Mouse (Mus musculus) embryonic facial prominence, embryonic 14.5 days (tissue): ENCODE measurements around the gene Acbd6. TPM values are rescaled to one million over a fixed set of nuclear protein-coding genes. Genes with fewer than 3 reads are reported as not detected.

Experiments
- ATAC-seq: fragments of 200-750 bp; cut with Nextera tagmentation; 2 replicates; pipeline ENCODE4 v1.8.0; 2017; ENCODE audit warnings: low read depth, moderate number of reproducible peaks, moderate TSS enrichment
- DNase-seq: peaks from one replicate; pipeline ENCODE4 v3.0.0-alpha.2; 2015; ENCODE audit warnings: low spot score
- H3K27ac ChIP-seq: fragments of 300-500 bp; sonication (generic); replicated peaks from 2 replicates; pipeline ENCODE4 v1.5.1; 2014; ENCODE audit warnings: low read depth, mild to moderate bottlenecking, low read length, moderate library complexity
- H3K27me3 ChIP-seq: fragments of 300-500 bp; sonication (generic); replicated peaks from 2 replicates; pipeline ENCODE4 v1.6.1; 2014; ENCODE audit warnings: low read length; ENCODE audit not compliant: control insufficient read depth, insufficient read depth
- H3K36me3 ChIP-seq: fragments of 300-500 bp; sonication (generic); 2 replicates; pipeline ENCODE4 v1.6.1; 2014; ENCODE audit warnings: low read length, mixed read lengths; ENCODE audit not compliant: control insufficient read depth, insufficient read depth
- H3K4me1 ChIP-seq: fragments of 300-500 bp; sonication (generic); 2 replicates; pipeline ENCODE4 v1.6.1; 2014; ENCODE audit warnings: antibody characterized with exemption, low read length; ENCODE audit not compliant: control insufficient read depth, insufficient read depth
- H3K4me2 ChIP-seq: fragments of 300-500 bp; sonication (generic); 2 replicates; pipeline ENCODE4 v1.6.1; 2014; ENCODE audit warnings: low read depth, mild to moderate bottlenecking, low read length, moderate library complexity, mixed read lengths
- H3K4me3 ChIP-seq: fragments of 300-500 bp; sonication (generic); 2 replicates; pipeline ENCODE4 v1.5.1; 2014; ENCODE audit warnings: low read depth, mild to moderate bottlenecking, low read length
- H3K9ac ChIP-seq: fragments of 300-500 bp; sonication (generic); 2 replicates; pipeline ENCODE4 v1.6.1; 2014; ENCODE audit warnings: low read depth, mild to moderate bottlenecking, low read length, moderate library complexity, mixed read lengths
- H3K9me3 ChIP-seq: fragments of 300-500 bp; sonication (generic); 2 replicates; pipeline ENCODE4 v1.6.1; 2016; ENCODE audit warnings: low read length; ENCODE audit not compliant: control insufficient read depth
- WGBS: fragments of 180-500 bp; shearing (Covaris S2); extraction: QIAGEN DNeasy Blood & Tissue Kit; methylation state at CpG from one replicate; pipeline ENCODE4 v1.1.7; 2014; 5-methylcytosine and 5-hydroxymethylcytosine counted together
- polyA plus RNA-seq: library from polyadenylated mRNA; unstranded; fragments of >200 nt; fragmentation: Nextera tagmentation; extraction: Ambion mirVana; gene quantifications from 2 replicates; pipeline ENCODE4 v1.2.1, GENCODE M21; 2014

The Acbd6 gene
- polyA plus RNA-seq, 1 experiment from 2014 or later = 72.7 TPM

- WGBS = 22% methylated on average over 12 of the region's 12 CpGs
Measured at GRCm38 (mm10) chr1:155527027-155527786, 30.7 kb upstream of the Acbd6 start.

DNA sequence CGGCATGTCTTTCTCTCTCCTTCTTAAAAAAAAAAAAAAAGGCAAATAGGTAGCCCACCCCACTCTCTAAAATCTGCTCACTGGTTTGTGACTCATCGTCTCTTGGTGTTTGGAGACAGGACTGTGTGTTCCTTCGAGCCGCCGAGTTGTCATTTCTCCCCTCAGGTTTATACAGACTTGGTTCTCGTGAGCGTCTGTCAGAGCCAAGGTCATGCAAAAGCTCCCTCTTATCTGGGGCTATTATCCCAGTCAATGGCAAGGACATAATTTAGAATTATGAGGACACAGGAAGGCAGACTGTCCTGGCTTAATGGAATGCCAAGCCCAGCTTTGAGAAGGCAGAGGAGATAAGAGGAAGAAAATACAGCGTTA, 30.1 kb upstream of the Acbd6 start:
- Histone ChIP-seq H3K9me3 (0 out of 2 replicates have a peak, but pooled peaks cover 5% of the 10 kb centered on the region), H3K36me3 (no peaks in the 10 kb centered on the region), H3K4me2 (no peak overlapping the region), H3K9ac (no peak overlapping the region), H3K27me3 (0 out of 2 replicates have a peak, but pooled peaks cover 3% of the 10 kb centered on the region), H3K4me3 (no peak overlapping the region), H3K4me1 (peaks cover 25% of the 10 kb centered on the region), H3K27ac (no peak overlapping the region)
- 35% methylated on average over 8 of the region's 8 CpGs for WGBS
- DNase-seq (no peak), ATAC-seq (no peak)

More at GRCm38 (mm10) chr1:155527027-155527786, 30.7 kb upstream of the Acbd6 start:
- Histone ChIP-seq H3K27me3 (0 out of 2 replicates have a peak, but pooled peaks cover 3% of the 10 kb centered on the region), H3K4me2 (no peak overlapping the region), H3K4me3 (no peak overlapping the region), H3K4me1 (peaks cover 25% of the 10 kb centered on the region), H3K36me3 (no peaks in the 10 kb centered on the region), H3K9ac (no peak overlapping the region), H3K9me3 (0 out of 2 replicates have a peak, but pooled peaks cover 5% of the 10 kb centered on the region), H3K27ac (no peak overlapping the region)
- peak; percentile 27; the same call in 1 of the 2 replicates for ATAC-seq
- no peak for DNase-seq

GRCm38 (mm10) chr1:155528405-155529119, 29.4 kb upstream of the Acbd6 start:
- DNase-seq (peak; percentile 52), ATAC-seq (peak; percentile 30; the same call in 1 of the 2 replicates)
- H3K27me3 ChIP-seq = 0 out of 2 replicates have a peak, but pooled peaks cover 3% of the 10 kb centered on the region

DNA sequence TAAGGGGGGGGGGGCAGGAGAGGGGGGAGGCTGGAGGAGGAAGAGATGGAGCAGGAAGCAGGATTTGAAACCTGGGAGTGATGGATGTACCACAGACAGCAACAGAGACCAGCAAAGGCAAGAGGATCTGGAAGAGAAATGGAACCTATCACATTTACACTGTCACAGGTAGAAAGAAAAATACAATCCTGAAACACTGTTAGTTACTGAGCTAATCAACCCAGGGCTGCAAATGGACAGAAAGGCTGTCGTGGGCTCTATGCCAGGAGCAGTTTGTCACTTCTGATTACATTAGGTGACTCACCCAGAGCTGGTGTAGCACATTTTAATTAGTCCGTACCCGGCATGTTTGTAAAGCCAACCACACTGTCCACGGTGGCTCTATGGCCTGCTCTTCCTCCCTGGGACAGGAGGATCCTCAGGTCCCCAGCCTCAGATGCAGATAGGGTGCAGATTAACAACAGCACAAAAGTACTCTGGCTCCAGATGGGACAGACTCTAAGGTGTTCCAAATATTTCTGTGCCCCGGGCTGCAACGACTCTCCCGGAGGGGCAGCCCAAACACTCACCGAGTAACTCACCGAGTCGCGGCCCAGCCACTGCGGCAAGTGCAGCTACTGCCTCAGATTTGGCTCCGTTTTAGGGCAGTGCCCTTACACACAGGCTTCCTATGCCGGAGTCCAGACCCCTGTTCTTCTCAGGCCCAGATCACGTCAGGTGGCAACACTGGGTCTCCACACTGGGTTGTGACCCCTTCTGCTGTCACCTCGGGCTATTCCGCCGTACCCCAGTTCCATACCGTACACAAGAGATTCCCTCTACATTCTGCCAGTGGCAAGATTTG, 28.6 kb upstream of the Acbd6 start:
- no peak for ATAC-seq
- Histone ChIP-seq H3K4me2 (no peak overlapping the region), H3K4me3 (no peak overlapping the region), H3K27me3 (0 out of 2 replicates have a peak, but pooled peaks cover 3% of the 10 kb centered on the region), H3K9ac (no peak overlapping the region), H3K27ac (no peak overlapping the region), H3K9me3 (0 out of 2 replicates have a peak, but pooled peaks cover 5% of the 10 kb centered on the region), H3K36me3 (no peaks in the 10 kb centered on the region), H3K4me1 (peaks cover 25% of the 10 kb centered on the region)
- DNase-seq = no peak
- WGBS = 61% methylated on average over 16 of the region's 19 CpGs

More at GRCm38 (mm10) chr1:155528405-155529119, 29.4 kb upstream of the Acbd6 start:
- H3K4me3 ChIP-seq = no peak overlapping the region
- WGBS = 14% methylated on average over 11 of the region's 11 CpGs
- no peak overlapping the region for H3K27ac ChIP-seq
- peaks cover 25% of the 10 kb centered on the region for H3K4me1 ChIP-seq
- 0 out of 2 replicates have a peak, but pooled peaks cover 5% of the 10 kb centered on the region for H3K9me3 ChIP-seq
- no peak overlapping the region for H3K9ac ChIP-seq
- H3K4me2 ChIP-seq = no peak overlapping the region
- H3K36me3 ChIP-seq = no peaks in the 10 kb centered on the region

DNA sequence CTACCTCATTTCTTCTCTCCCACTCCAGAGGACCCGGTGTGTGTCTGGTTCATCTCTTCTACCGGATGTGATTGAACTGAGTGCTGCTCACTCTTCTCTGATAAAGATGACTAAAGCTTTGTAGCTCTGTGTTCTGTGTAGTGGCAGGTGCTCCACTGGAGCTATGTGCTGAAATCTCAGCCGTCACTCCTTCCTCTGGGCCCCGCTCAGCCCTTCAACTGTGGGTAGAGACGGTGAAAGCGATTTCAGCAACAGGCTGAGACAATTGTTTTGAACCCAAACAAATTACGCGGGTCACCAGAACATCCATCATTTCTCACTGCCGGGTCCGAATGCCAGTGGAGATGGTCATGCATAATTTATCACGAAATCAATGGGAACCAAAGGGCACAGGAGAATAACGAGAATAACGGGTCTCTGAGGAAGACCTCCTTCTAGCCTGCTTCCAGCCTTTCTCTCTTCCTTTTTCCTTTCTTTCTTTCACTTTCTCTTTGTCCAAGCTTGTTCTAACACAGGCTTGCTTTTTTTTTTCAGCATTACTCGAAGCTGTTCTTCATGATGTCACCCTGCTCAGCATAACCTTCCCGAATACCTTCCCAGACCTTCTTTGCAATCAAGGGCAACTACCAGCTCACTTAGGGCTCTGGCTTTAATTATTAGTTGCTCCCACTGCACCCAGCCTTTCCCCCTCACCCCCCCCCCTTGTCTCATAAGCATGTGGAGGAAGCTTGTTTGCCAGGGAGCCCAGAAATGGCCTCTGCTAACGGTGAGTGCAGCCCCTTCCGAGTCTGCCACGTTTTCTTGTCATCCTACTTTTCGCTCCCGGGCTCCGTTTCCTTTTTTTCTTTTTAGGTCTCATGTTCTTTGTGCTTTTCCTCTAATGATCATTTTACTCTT, 27.1 kb upstream of the Acbd6 start:
- no peak overlapping the region for H3K27ac ChIP-seq

DNA sequence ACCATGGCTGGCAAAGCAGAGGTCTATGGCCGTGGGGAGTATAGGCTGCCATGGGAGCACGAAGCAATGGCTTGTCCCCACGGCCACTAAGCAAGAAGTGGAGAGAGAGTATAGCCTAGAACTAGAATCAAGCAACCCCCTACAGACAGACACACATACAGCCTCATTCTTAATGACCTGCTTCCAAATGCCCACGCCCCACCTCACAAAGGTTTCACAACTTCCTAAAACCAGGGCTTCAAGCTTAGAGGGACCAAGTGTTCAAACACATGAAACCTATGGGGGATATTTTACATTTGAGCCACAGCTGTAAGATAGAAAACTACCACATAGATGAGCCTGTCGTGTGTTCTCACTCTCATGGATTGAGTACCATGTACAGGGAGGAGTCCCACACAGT, 25.5 kb upstream of the Acbd6 start:
- Histone ChIP-seq H3K36me3 (no peaks in the 10 kb centered on the region), H3K27me3 (no peaks in the 10 kb centered on the region), H3K27ac (no peak overlapping the region), H3K4me3 (no peak overlapping the region), H3K4me2 (no peak overlapping the region), H3K9me3 (0 out of 2 replicates have a peak, but pooled peaks cover 5% of the 10 kb centered on the region), H3K4me1 (peaks cover 23% of the 10 kb centered on the region), H3K9ac (no peak overlapping the region)
- DNase-seq (no peak), ATAC-seq (no peak)
- WGBS = 87% methylated on average over 5 of the region's 5 CpGs

More for the DNA sequence above, 27.1 kb upstream of the Acbd6 start:
- ATAC-seq (no peak), DNase-seq (no peak)
- H3K4me1 ChIP-seq = peaks cover 25% of the 10 kb centered on the region
- no peak overlapping the region for H3K4me3 ChIP-seq
- H3K4me2 ChIP-seq = peak overlapping the region; percentile 33
- no peak overlapping the region for H3K9ac ChIP-seq
- H3K9me3 ChIP-seq = 0 out of 2 replicates have a peak, but pooled peaks cover 5% of the 10 kb centered on the region
- 0 out of 2 replicates have a peak, but pooled peaks cover 3% of the 10 kb centered on the region for H3K27me3 ChIP-seq
- WGBS = 44% methylated on average over 21 of the region's 21 CpGs
- H3K36me3 ChIP-seq = no peaks in the 10 kb centered on the region

DNA sequence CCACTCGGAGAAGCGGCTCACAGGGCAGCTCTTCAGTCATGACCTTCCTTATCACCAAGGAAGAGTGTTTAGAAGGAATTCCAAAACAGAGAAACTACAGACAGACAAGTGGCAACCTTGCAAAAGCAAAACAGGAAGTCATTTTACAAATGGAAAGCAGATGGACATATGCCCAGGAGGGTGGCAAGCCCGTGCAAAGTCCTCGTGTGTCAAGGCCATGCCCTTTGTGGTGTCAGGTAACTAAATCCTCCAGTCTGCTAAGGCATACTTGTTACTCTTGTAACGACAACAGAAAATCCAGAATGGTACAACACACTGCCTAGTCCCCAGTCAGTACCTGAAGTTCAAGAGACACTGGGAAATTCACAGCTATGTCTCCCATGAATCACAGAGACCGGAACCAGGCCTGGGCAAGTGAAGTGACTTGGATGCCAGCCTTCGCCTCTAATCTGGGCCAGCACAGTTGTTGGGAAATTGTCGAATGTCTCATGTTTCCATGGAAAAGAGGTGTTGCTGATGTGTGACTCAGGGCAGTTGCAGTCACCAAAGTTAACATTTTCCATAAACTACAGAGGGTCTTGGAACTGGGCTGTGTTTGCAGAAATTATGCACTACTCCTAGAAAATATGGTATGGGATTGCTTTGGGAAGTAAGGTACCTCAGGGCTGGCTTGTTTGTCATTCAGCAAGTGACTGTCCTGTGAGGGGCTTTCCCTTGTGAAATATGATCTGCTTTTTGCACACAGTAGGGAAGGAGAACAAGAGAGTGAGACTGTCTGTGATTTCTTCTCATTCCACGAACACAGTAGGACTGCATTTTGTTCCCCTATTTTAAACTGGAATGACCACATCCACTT, 24.9 kb upstream of the Acbd6 start:
- ATAC-seq (no peak), DNase-seq (no peak)
- H3K9me3 ChIP-seq = 0 out of 2 replicates have a peak, but pooled peaks cover 5% of the 10 kb centered on the region
- peaks cover 16% of the 10 kb centered on the region for H3K4me1 ChIP-seq
- H3K36me3 ChIP-seq = no peaks in the 10 kb centered on the region
- no peak overlapping the region for H3K4me3 ChIP-seq
- no peak overlapping the region for H3K4me2 ChIP-seq
- no peak overlapping the region for H3K27ac ChIP-seq
- no peak overlapping the region for H3K9ac ChIP-seq
- 30% methylated on average over 9 of the region's 9 CpGs for WGBS
- no peaks in the 10 kb centered on the region for H3K27me3 ChIP-seq
